Mouse (Mus musculus) testis, adult 2 months (tissue): ENCODE data around the gene Epc2. TPM values are rescaled to one million over a fixed set of nuclear protein-coding genes. Genes with fewer than 3 reads are reported as not detected.
A peak's percentile ranks its signal among the peaks of the same experiment; 100 is the strongest.

Source experiments
- H3K27ac ChIP-seq: fragments of 200-500 bp; 2 replicates; pipeline ENCODE4 v1.5.1; 2012; ENCODE audit warnings: low read depth, low read length; ENCODE audit not compliant: control insufficient read depth, insufficient read depth
- H3K27me3 ChIP-seq: fragments of 200-500 bp; 2 replicates; pipeline ENCODE4 v1.6.1; 2012; ENCODE audit warnings: mild to moderate bottlenecking, low read length, moderate library complexity; ENCODE audit not compliant: control insufficient read depth, insufficient read depth
- H3K36me3 ChIP-seq: fragments of 200-500 bp; 2 replicates; pipeline ENCODE4 v1.6.1; 2012; ENCODE audit warnings: mild to moderate bottlenecking, low read length; ENCODE audit not compliant: control insufficient read depth, insufficient read depth
- H3K4me1 ChIP-seq: fragments of 200-500 bp; 2 replicates; pipeline ENCODE4 v1.6.1; 2012; ENCODE audit warnings: low read length; ENCODE audit not compliant: control insufficient read depth, insufficient read depth
- H3K4me3 ChIP-seq: fragments of 200-500 bp; 2 replicates; pipeline ENCODE4 v1.5.1; 2012; ENCODE audit warnings: low read depth, mild to moderate bottlenecking, low read length, moderate library complexity, mixed read lengths; ENCODE audit not compliant: control insufficient read depth
- CTCF ChIP-seq: fragments of 200-500 bp; IDR thresholded peaks from 2 replicates; pipeline ENCODE4 v1.5.1; 2012; ENCODE audit warnings: low read depth, mild to moderate bottlenecking, inconsistent platforms, low read length, moderate library complexity; ENCODE audit not compliant: control insufficient read depth, insufficient read depth, insufficient replicate concordance
- POLR2A ChIP-seq: fragments of 200-500 bp; IDR thresholded peaks from 2 replicates; pipeline ENCODE4 v1.6.1; 2012; ENCODE audit warnings: low read depth, mild to moderate bottlenecking, inconsistent platforms, low read length, moderate library complexity; ENCODE audit not compliant: control insufficient read depth
- polyA plus RNA-seq: library from polyadenylated mRNA; depleted of rRNA; stranded (reverse); fragments of >200 nt; gene quantifications from 2 replicates; pipeline ENCODE4 v1.2.3, GENCODE M21; 2012

The Epc2 gene
- polyA plus RNA-seq, 1 experiment = 13.2 TPM

DNA sequence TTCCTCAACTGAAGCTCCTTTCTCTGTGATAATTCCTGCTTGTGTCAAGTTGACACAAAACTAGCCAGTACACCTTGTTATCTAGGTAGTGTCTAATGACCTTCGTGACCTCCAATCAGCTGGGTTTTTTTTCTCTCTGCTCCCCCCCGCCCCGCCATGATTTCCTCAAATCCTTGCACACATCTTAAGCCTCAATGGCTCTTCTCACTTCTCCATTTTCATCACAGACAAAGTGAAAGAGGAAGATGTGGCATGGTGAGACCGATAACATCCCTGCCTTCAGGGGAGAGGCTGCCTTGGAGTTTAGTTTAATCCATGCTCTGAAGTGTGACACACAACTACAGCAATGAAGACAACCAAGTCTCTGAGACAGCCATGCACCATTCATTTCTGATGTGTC is 26.5 kb upstream of the Epc2 start:
- Histone ChIP-seq H3K4me3 (no peak overlapping the region), H3K4me1 (no peaks in the 10 kb centered on the region), H3K27me3 (no peaks in the 10 kb centered on the region), H3K36me3 (no peaks in the 10 kb centered on the region), H3K27ac (no peak overlapping the region)
- TF ChIP-seq POLR2A = no peak
- no peak for TF ChIP-seq CTCF

DNA sequence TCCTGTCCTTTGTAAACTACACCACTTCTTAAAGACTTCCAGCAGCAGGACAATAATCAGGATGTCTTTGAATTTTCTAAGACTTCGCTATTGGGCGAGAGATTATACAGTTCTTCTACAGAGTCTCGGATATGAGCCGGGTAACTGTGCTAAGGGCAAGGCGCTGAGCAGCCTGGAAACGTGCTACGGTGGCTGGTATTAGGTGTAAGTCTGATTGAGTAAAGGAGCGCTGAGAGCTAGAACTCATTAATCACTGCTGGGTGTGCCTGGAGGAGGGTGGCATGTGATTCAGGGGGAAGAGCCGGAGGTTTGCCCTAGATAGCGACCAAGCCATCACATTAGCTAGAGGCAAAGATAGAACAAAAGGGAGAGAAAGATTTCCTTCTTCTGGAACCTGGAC is 25.1 kb upstream of the Epc2 start:
- Histone ChIP-seq H3K36me3 (no peaks in the 10 kb centered on the region), H3K27ac (no peak overlapping the region), H3K4me3 (no peak overlapping the region), H3K4me1 (no peaks in the 10 kb centered on the region), H3K27me3 (no peaks in the 10 kb centered on the region)
- TF ChIP-seq POLR2A (no peak), CTCF (no peak)

- no peaks in the 10 kb centered on the region for H3K27me3 ChIP-seq
- no peak overlapping the region for H3K4me3 ChIP-seq
- H3K4me1 ChIP-seq = no peaks in the 10 kb centered on the region
- no peaks in the 10 kb centered on the region for H3K36me3 ChIP-seq
- no peak overlapping the region for H3K27ac ChIP-seq
- TF ChIP-seq CTCF (no peak), POLR2A (no peak)
Measured at GRCm38 (mm10) chr2:49431015-49431414, 20.3 kb upstream of the Epc2 start.

- TF ChIP-seq CTCF = no peak
- TF ChIP-seq POLR2A = no peak
- Histone ChIP-seq H3K4me1 (no peaks in the 10 kb centered on the region), H3K27me3 (no peaks in the 10 kb centered on the region)
Measured at GRCm38 (mm10) chr2:49433211-49433610, 18.1 kb upstream of the Epc2 start.

GRCm38 (mm10) chr2:49446238-49446637 is 5.0 kb upstream of the Epc2 start:
- Histone ChIP-seq H3K27me3 (no peaks in the 10 kb centered on the region), H3K27ac (no peak overlapping the region), H3K4me3 (no peak overlapping the region), H3K36me3 (no peaks in the 10 kb centered on the region), H3K4me1 (no peaks in the 10 kb centered on the region)
- TF ChIP-seq CTCF (no peak), POLR2A (no peak)

More at GRCm38 (mm10) chr2:49433211-49433610, 18.1 kb upstream of the Epc2 start:
- Histone ChIP-seq H3K27ac (no peak overlapping the region), H3K36me3 (no peaks in the 10 kb centered on the region), H3K4me3 (no peak overlapping the region)

DNA sequence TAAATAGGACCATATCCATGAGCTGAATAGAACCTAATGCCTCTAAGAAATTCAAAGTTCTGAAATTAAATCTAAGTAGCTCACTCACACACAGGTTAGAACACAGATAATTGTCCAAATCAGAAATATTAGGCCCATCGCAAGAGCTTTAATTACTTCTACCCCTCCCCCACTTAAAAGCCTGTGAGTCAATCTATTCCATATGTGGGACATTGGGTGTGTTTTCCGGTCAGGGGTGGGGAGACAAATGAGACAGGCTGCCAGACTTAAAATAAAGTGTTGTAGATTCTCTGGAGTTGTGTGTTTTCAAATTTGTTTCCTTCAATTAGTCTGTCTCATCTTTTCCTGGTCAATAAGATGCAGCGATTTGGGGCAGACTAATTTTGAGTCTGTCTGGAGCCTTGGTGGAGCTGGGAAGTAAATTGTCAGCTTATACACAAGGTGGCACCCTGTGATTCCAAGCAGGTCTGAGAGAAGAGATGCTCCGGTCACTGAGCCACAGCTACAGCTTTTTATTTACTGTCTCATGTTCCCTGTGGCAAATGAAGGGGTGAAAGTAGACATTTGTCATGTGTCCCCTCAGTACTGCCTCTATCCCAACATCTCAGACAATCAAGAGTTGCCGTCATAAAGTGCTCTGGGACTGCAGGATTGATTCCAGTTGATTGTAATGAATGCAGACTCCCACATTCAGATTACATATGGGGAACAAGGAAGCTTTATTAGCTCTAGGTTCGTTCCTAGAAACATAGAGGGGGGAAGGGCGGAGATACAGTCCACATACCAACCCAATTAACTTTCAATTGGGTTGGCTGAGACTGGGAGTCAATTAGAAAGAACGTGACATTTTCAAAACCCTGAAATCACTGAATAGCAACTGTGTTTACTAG is 3.5 kb upstream of the Epc2 start:
- no peaks in the 10 kb centered on the region for H3K4me1 ChIP-seq
- H3K4me3 ChIP-seq = no peak overlapping the region
- TF ChIP-seq POLR2A = no peak
- TF ChIP-seq CTCF = no peak
- no peaks in the 10 kb centered on the region for H3K36me3 ChIP-seq
- H3K27me3 ChIP-seq = no peaks in the 10 kb centered on the region
- no peak overlapping the region for H3K27ac ChIP-seq

- no peak overlapping the region for H3K27ac ChIP-seq
- no peak for TF ChIP-seq CTCF
- no peak for TF ChIP-seq POLR2A
- peak overlapping the region; percentile 83 for H3K4me3 ChIP-seq
- H3K36me3 ChIP-seq = no peaks in the 10 kb centered on the region
- H3K27me3 ChIP-seq = no peaks in the 10 kb centered on the region
- H3K4me1 ChIP-seq = no peaks in the 10 kb centered on the region; the same call in 1 of the 2 replicates
Measured at GRCm38 (mm10) chr2:49450467-49450866, 819 bp upstream of the Epc2 start.
